Mouse (Mus musculus) liver, adult 2 months (tissue): Measurements from ENCODE around the gene Abhd15.

ENCODE experiments used
- CTCF ChIP-seq: fragments of 200-500 bp; IDR thresholded peaks from 2 replicates; pipeline ENCODE4 v1.5.1; 2011; ENCODE audit warnings: low read depth, low read length, control low read depth
- POLR2A ChIP-seq: fragments of 200-500 bp; IDR thresholded peaks from 2 replicates; pipeline ENCODE4 v1.6.1; 2011; ENCODE audit warnings: low read length, control low read depth; ENCODE audit not compliant: insufficient read depth; ENCODE audit errors: extremely low read depth

DNA sequence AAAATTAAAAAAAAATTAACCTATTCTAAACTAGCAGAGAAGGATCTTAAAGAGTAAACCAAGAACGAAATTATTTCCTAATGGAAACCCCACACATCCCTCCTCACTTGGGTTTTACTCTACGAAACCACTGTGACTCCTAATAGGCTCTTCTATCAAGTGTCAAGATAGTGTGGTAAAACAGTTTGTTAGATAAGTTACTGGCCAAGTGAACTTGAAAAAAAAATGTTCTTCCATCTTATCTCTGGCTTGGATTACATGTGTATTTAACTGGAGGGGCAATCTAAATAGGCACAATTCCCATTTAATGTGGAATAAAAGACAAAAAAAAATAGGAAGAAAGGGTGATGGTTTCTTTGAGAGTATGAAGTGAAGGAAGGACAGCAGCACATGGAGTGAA lies 15.9 kb downstream of the Abhd15 start:
- no peak for TF ChIP-seq CTCF
- TF ChIP-seq POLR2A = no peak
